Mouse (Mus musculus): ENCODE data around the gene Tpbgl.

GRCm38 (mm10) chr7:99661571-99662230 is 34.8 kb upstream of the Tpbgl start:
- TF ChIP-seq GATA1 (IDR thresholded peaks at IDR 0.05; ENCODE audit: borderline replicate concordance, low read length) = no peak
- TF ChIP-seq FLI1 (IDR thresholded peaks at IDR 0.05; ENCODE audit: low read length) = no peak
